Mouse (Mus musculus) megakaryocyte, embryonic 14.5 days (primary cell): ENCODE results near the gene Eif2d.

Source experiments
- FLI1 ChIP-seq: IDR thresholded peaks from 2 replicates; pipeline ENCODE4 v1.6.1; 2012; ENCODE audit warnings: low read length, inconsistent platforms, mixed read lengths
- GATA1 ChIP-seq: IDR thresholded peaks from 3 replicates; pipeline ENCODE4 v1.6.1; 2012; ENCODE audit warnings: mixed read lengths, low read length, inconsistent platforms, borderline replicate concordance

GRCm38 (mm10) chr1:131212956-131213355, 60.0 kb downstream of the Eif2d start:
- no peak for TF ChIP-seq GATA1
- TF ChIP-seq FLI1: no peak
